Mouse (Mus musculus): ENCODE measurements around the gene Lrrc7. TPM values are rescaled to one million over a fixed set of nuclear protein-coding genes. Genes with fewer than 3 reads are reported as not detected.

Lrrc7 gene
- polyA plus RNA-seq, 2 experiments: 1.0 to 1.5 TPM

DNA sequence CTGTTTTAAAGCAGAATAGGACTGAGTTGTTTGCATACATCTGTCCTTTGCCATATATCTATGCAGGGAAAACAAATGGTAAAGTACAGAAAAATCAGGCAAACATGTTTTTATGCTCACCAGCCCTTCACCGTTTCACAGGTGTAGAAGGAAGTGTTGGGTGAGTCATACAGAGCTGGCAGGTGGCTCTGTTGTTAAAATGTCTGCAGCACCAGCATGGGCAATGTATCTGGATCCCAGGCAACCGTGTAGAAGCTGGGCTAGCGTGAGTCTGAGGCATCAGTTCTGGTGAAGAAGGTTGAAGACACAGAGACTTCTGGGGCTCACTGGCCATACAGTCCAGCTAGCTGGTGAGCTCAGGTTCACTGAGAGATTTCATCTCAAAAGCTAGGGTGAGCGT is 468.1 kb downstream of the Lrrc7 start:
- no peaks in the 10 kb centered on the region for H3K9me3 ChIP-seq (ENCODE audit: control insufficient read depth, low read length)
- no peak for DNase-seq (ENCODE audit: low spot score)
- H3K4me2 ChIP-seq (replicated peaks; ENCODE audit: low read depth, low read length, severe bottlenecking): no peak overlapping the region
- no peaks in the 10 kb centered on the region for H3K36me3 ChIP-seq (ENCODE audit: control insufficient read depth, insufficient read depth, low read length)
- no peak overlapping the region for H3K9ac ChIP-seq (ENCODE audit: low read depth, low read length, severe bottlenecking)
- H3K4me3 ChIP-seq (replicated peaks; ENCODE audit: low read length): no peak overlapping the region
- H3K27me3 ChIP-seq (ENCODE audit: control insufficient read depth, insufficient read depth, low read length): no peaks in the 10 kb centered on the region
- no peak for ATAC-seq (ENCODE audit: low FRiP score, low read depth)
- no peak overlapping the region for H3K27ac ChIP-seq (replicated peaks; ENCODE audit: low read depth, low read length)
- H3K4me1 ChIP-seq (ENCODE audit: control insufficient read depth, insufficient read depth, low read length): no peaks in the 10 kb centered on the region
- 74% methylated on average over 4 of the region's 4 CpGs for WGBS
- TF ChIP-seq POLR2A (IDR thresholded peaks at IDR 0.05; ENCODE audit: borderline replicate concordance, extremely low read depth, insufficient read depth, insufficient read length): no peak

DNA sequence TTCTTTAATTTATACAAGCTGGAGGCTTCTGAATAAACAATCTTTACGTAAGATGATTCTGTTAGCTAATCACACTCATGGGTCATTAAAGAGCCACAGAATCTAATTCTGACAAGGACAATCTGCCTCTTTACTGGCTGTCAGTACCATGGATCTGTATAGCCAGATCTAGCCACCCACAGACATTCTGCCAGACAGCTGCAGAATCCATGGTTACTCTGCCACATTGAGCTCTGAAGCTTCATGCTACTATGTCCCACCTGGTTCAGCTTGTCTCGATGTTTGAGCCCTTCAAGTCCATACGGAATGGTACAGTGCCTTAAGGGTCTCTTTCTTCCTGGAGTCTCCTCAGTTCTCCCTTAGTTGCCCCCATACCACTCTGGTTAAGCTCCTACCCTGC is 470.4 kb downstream of the Lrrc7 start:
- 67% methylated on average over 3 of the region's 3 CpGs for WGBS
- no peak for TF ChIP-seq POLR2A (IDR thresholded peaks at IDR 0.05; ENCODE audit: borderline replicate concordance, extremely low read depth, insufficient read depth, insufficient read length)
- no peak overlapping the region for H3K9ac ChIP-seq (ENCODE audit: low read depth, low read length, severe bottlenecking)
- H3K36me3 ChIP-seq (ENCODE audit: control insufficient read depth, insufficient read depth, low read length): no peaks in the 10 kb centered on the region
- no peaks in the 10 kb centered on the region for H3K9me3 ChIP-seq (ENCODE audit: control insufficient read depth, low read length)
- H3K4me3 ChIP-seq (replicated peaks; ENCODE audit: low read length): no peak overlapping the region
- no peak overlapping the region for H3K27ac ChIP-seq (replicated peaks; ENCODE audit: low read depth, low read length)
- no peak overlapping the region for H3K4me2 ChIP-seq (replicated peaks; ENCODE audit: low read depth, low read length, severe bottlenecking)
- ATAC-seq (ENCODE audit: low FRiP score, low read depth) (no peak), DNase-seq (ENCODE audit: low spot score) (no peak)
- H3K4me1 ChIP-seq (ENCODE audit: control insufficient read depth, insufficient read depth, low read length): no peaks in the 10 kb centered on the region
- H3K27me3 ChIP-seq (ENCODE audit: control insufficient read depth, insufficient read depth, low read length): no peaks in the 10 kb centered on the region

DNA sequence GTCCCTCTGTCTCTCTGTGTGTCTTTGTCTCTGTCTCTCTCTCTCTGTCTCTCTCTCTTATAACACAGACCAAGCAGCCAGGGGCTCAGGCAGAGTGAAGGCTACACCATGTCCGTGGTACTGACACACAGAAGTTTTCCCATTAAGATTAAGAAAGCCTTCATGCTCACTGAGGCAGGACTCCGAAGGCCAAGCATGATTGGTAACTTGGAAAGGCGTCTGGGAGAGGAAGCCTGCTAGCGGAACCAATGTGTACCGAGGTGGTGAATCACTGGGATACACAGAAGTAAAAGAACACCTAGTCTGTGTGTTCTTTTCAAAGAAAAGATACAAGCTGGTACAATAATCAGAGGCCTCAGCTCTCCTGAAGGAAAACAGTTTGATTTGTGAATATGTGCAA is 484.2 kb downstream of the Lrrc7 start:
- TF ChIP-seq POLR2A (IDR thresholded peaks at IDR 0.05; ENCODE audit: borderline replicate concordance, extremely low read depth, insufficient read depth, insufficient read length): no peak
- Histone ChIP-seq H3K27me3 (ENCODE audit: control insufficient read depth, insufficient read depth, low read length) (no peaks in the 10 kb centered on the region), H3K4me3 (replicated peaks; ENCODE audit: low read length) (no peak overlapping the region), H3K4me1 (ENCODE audit: control insufficient read depth, insufficient read depth, low read length) (no peaks in the 10 kb centered on the region), H3K27ac (replicated peaks; ENCODE audit: low read depth, low read length) (no peak overlapping the region), H3K9me3 (ENCODE audit: control insufficient read depth, low read length) (no peaks in the 10 kb centered on the region), H3K4me2 (replicated peaks; ENCODE audit: low read depth, low read length, severe bottlenecking) (no peak overlapping the region), H3K36me3 (ENCODE audit: control insufficient read depth, insufficient read depth, low read length) (no peaks in the 10 kb centered on the region), H3K9ac (ENCODE audit: low read depth, low read length, severe bottlenecking) (no peak overlapping the region)
- WGBS: 79% methylated on average over 5 of the region's 5 CpGs
- no peak for DNase-seq (ENCODE audit: low spot score)
- no peak for ATAC-seq (ENCODE audit: low FRiP score, low read depth)

DNA sequence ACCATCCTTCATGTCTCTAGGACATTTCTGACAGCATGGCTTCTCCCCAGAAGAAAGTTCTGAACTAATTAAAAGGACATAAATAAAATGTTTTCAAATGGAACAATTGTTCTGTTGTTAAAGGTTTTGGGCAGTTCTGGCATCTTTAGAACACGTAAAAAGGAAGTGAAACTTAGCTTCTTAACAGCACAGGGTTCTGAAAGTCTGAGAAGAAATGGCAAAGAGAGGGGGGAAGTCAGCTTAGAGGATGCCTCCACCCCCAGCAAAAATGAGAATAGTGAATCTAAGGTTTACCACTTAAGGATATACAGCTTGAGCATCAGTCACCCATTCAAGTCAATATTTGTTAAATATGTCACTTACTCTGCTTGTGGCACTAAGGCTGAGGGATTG is 484.6 kb downstream of the Lrrc7 start:
- Histone ChIP-seq H3K36me3 (ENCODE audit: control insufficient read depth, insufficient read depth, low read length) (no peaks in the 10 kb centered on the region), H3K27me3 (ENCODE audit: control insufficient read depth, insufficient read depth, low read length) (no peaks in the 10 kb centered on the region), H3K4me1 (ENCODE audit: control insufficient read depth, insufficient read depth, low read length) (no peaks in the 10 kb centered on the region), H3K27ac (replicated peaks; ENCODE audit: low read depth, low read length) (no peak overlapping the region), H3K4me3 (replicated peaks; ENCODE audit: low read length) (no peak overlapping the region), H3K9me3 (ENCODE audit: control insufficient read depth, low read length) (no peaks in the 10 kb centered on the region), H3K4me2 (replicated peaks; ENCODE audit: low read depth, low read length, severe bottlenecking) (no peak overlapping the region), H3K9ac (ENCODE audit: low read depth, low read length, severe bottlenecking) (no peak overlapping the region)
- ATAC-seq (ENCODE audit: low FRiP score, low read depth) (no peak), DNase-seq (ENCODE audit: low spot score) (no peak)
- no peak for TF ChIP-seq POLR2A (IDR thresholded peaks at IDR 0.05; ENCODE audit: borderline replicate concordance, extremely low read depth, insufficient read depth, insufficient read length)
- 35% methylated on average over 1 of the region's 1 CpGs for WGBS

DNA sequence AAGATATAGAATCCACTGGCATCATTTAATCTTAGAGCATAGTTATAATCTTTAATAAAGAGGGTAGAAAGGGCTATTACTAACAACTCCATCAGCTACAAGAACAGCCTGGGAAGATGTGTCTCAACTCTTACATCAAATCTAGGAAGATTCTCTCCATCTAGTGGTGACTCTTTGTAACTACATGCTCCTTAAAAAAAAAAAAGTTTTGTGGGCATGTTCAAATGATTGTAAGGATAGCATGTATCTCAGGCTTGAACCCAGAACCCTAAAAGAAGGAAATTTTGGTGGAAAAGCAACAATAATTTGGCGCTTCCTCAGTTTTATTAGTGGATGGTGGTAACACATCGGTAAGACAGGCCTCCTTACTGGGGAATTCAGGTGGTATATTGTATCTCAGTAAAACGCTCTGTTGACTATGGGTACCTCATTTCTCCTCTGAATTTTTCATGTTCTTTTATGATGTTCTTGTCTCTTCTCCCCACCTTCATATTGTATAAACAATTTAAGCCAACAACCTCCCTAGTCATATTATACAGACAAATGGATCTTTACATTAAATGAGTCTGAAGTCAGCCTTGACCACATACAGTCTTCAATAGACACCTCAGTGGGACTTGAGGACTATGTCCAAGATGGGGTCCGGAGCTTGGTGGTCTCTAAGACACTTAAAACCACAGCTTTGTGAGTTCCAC is 485.2 kb downstream of the Lrrc7 start:
- H3K27ac ChIP-seq (replicated peaks; ENCODE audit: low read depth, low read length): no peak overlapping the region
- peak; percentile 61 for DNase-seq (ENCODE audit: low spot score)
- H3K4me2 ChIP-seq (replicated peaks; ENCODE audit: low read depth, low read length, severe bottlenecking): no peak overlapping the region
- ATAC-seq (ENCODE audit: low FRiP score, low read depth): no peak
- WGBS: 46% methylated on average over 4 of the region's 4 CpGs
- no peak overlapping the region for H3K4me3 ChIP-seq (replicated peaks; ENCODE audit: low read length)
- H3K9me3 ChIP-seq (ENCODE audit: control insufficient read depth, low read length): no peaks in the 10 kb centered on the region
- H3K4me1 ChIP-seq (ENCODE audit: control insufficient read depth, insufficient read depth, low read length): no peaks in the 10 kb centered on the region
- H3K27me3 ChIP-seq (ENCODE audit: control insufficient read depth, insufficient read depth, low read length): no peaks in the 10 kb centered on the region
- no peaks in the 10 kb centered on the region for H3K36me3 ChIP-seq (ENCODE audit: control insufficient read depth, insufficient read depth, low read length)
- TF ChIP-seq POLR2A (IDR thresholded peaks at IDR 0.05; ENCODE audit: borderline replicate concordance, extremely low read depth, insufficient read depth, insufficient read length): no peak
- no peak overlapping the region for H3K9ac ChIP-seq (ENCODE audit: low read depth, low read length, severe bottlenecking)
